Mouse (Mus musculus) kidney, adult 18-20 months (tissue): ENCODE results near the gene Crisp4.

Experiments
- DNase-seq: peaks from one replicate; pipeline ENCODE4 v3.0.0; 2021

Crisp4 gene

GRCm38 (mm10) chr1:18145802-18146201 lies at the start of gene Crisp4:
Crisp4 (minus strand) TSS chr1:18145902.
- DNase-seq, result no peak

- DNase-seq, result no peak
These were observed 46.0 kb upstream of the Crisp4 start for GRCm38 (mm10) chr1:18191719-18192118.

GRCm38 (mm10) chr1:18190714-18191712 lies 45.3 kb upstream of the Crisp4 start:
- DNase-seq, result no peak

GRCm38 (mm10) chr1:18181167-18181566 lies 35.5 kb upstream of the Crisp4 start:
- no peak for DNase-seq

- DNase-seq, result no peak
These were observed 24.9 kb upstream of the Crisp4 start for GRCm38 (mm10) chr1:18170573-18170972.

GRCm38 (mm10) chr1:18168261-18168660 lies 22.6 kb upstream of the Crisp4 start:
- DNase-seq, result no peak

- no peak for DNase-seq
These were observed 13.4 kb upstream of the Crisp4 start for GRCm38 (mm10) chr1:18159082-18159481.

GRCm38 (mm10) chr1:18148211-18148610 lies 2.5 kb upstream of the Crisp4 start:
- DNase-seq, result no peak

GRCm38 (mm10) chr1:18131691-18132090 lies 14.0 kb downstream of the Crisp4 start:
- no peak for DNase-seq

GRCm38 (mm10) chr1:18129983-18130382 lies 15.7 kb downstream of the Crisp4 start:
- no peak for DNase-seq

GRCm38 (mm10) chr1:18106720-18107355 lies 38.9 kb downstream of the Crisp4 start:
- DNase-seq, result no peak

GRCm38 (mm10) chr1:18105866-18106529 lies 39.7 kb downstream of the Crisp4 start:
- no peak for DNase-seq

GRCm38 (mm10) chr1:18105029-18105865 lies 40.5 kb downstream of the Crisp4 start:
- no peak for DNase-seq
